Mouse (Mus musculus): ENCODE data around the gene Kcnh1.

GRCm38 (mm10) chr1:192266956-192267355 is 76.4 kb downstream of the Kcnh1 start:
- TF ChIP-seq CTCF (IDR thresholded peaks at IDR 0.05; ENCODE audit: low read depth, low read length) (no peak), POLR2A (IDR thresholded peaks at IDR 0.05; ENCODE audit: insufficient read depth, low read length) (no peak)

Measured in ES-Bruce4 (cell line).